Mouse (Mus musculus) kidney, postnatal 0 days (tissue): ENCODE data around the gene Syce2. TPM values are rescaled to one million over a fixed set of nuclear protein-coding genes. Genes with fewer than 3 reads are reported as not detected.

Experiments used
- ATAC-seq: fragments of 200-750 bp; cut with Nextera tagmentation; replicated peaks from 2 replicates; pipeline ENCODE4 v1.8.0; 2017; ENCODE audit warnings: low read depth, moderate number of reproducible peaks, moderate TSS enrichment, moderate library complexity; ENCODE audit not compliant: low FRiP score
- DNase-seq: peaks from one replicate; pipeline ENCODE4 v3.0.0-alpha.2; 2016; ENCODE audit warnings: low spot score
- H3K27ac ChIP-seq: fragments of 300-500 bp; sonication (generic); 2 replicates; pipeline ENCODE4 v1.5.1; 2014; ENCODE audit warnings: mild to moderate bottlenecking
- H3K27me3 ChIP-seq: fragments of 300-500 bp; sonication (generic); 2 replicates; pipeline ENCODE4 v1.6.1; 2014; ENCODE audit warnings: low read length, mixed read lengths; ENCODE audit not compliant: insufficient read depth
- H3K36me3 ChIP-seq: fragments of 300-500 bp; sonication (generic); 2 replicates; pipeline ENCODE4 v1.6.1; 2014; ENCODE audit warnings: low read length, mixed read lengths; ENCODE audit not compliant: insufficient read depth
- H3K4me1 ChIP-seq: fragments of 300-500 bp; sonication (generic); replicated peaks from 2 replicates; pipeline ENCODE4 v1.6.1; 2014; ENCODE audit warnings: antibody characterized with exemption, low read length, mixed read lengths; ENCODE audit not compliant: insufficient read depth
- H3K4me2 ChIP-seq: fragments of 300-500 bp; sonication (generic); 2 replicates; pipeline ENCODE4 v1.6.1; 2014; ENCODE audit warnings: mild to moderate bottlenecking, low read length, moderate library complexity, mixed read lengths
- H3K4me3 ChIP-seq: fragments of 300-500 bp; sonication (generic); replicated peaks from 2 replicates; pipeline ENCODE4 v1.5.1; 2014; ENCODE audit warnings: low read depth, low read length
- H3K9ac ChIP-seq: fragments of 300-500 bp; sonication (generic); 2 replicates; pipeline ENCODE4 v1.6.1; 2014; ENCODE audit warnings: low read depth, low read length
- H3K9me3 ChIP-seq: fragments of 300-500 bp; sonication (generic); replicated peaks from 2 replicates; pipeline ENCODE4 v1.6.1; 2016; ENCODE audit warnings: low read length, inconsistent platforms, mixed read lengths
- CTCF ChIP-seq: IDR thresholded peaks from 2 replicates; pipeline ENCODE4 v1.5.1; 2016; ENCODE audit warnings: antibody characterized with exemption, low read depth, mild to moderate bottlenecking, moderate library complexity
- WGBS: fragments of 180-500 bp; shearing (Covaris S2); extraction: QIAGEN DNeasy Blood & Tissue Kit; methylation state at CpG from one replicate; pipeline ENCODE4 v1.1.7; 2014; 5-methylcytosine and 5-hydroxymethylcytosine counted together
- polyA plus RNA-seq: library from polyadenylated mRNA; unstranded; fragments of >200 nt; fragmentation: Nextera tagmentation; extraction: Ambion mirVana; gene quantifications from 2 replicates; pipeline ENCODE4 v1.2.1, GENCODE M21; 2015

Gene Syce2
- polyA plus RNA-seq, 1 experiment from 2014 or later, result 43.0 TPM

DNA sequence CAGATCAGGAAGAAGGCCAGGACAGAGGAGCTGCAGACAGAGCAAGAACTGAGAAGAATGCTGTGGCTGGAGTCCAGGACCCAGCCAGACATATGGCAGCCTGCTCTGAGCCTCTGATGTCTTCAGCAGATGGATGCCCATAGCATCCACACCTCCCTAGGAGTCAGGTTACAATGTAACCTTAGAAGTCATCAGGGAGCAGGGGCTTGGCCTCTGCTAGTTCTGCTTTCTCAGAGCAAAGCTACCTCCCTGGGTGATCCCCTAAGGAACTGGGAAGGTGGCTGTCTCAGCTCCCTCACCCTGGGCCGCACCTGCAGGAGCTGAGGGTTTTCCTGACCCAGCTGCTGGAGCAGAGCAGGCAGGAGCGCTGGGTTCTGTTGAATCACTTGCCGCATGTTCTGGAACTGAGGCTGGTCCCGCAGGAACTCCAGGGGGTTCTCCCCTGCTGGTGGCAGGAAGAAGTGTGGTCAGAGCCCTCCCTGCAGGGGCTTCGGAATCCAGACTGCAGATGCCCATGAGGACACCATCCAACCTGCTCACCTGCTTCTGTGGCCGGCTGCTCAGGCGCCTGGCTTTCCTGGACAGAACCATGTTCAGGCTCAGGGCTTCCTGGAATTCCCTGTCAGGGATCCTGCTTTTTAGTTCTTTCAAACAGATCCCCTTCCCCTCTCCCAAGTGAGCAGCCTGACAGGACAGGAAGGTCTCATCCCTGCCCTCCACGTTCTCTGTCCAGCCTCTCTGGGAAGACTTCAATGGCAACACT lies 34.6 kb upstream of the Syce2 start:
- no peaks in the 10 kb centered on the region for H3K9me3 ChIP-seq
- WGBS, result 31% methylated on average over 8 of the region's 8 CpGs
- peak; percentile 73 for DNase-seq
- H3K9ac ChIP-seq, result no peak overlapping the region
- H3K27ac ChIP-seq, result no peak overlapping the region
- H3K4me2 ChIP-seq, result no peak overlapping the region
- no peaks in the 10 kb centered on the region; the same call in 1 of the 2 replicates for H3K4me1 ChIP-seq
- no peak overlapping the region for H3K4me3 ChIP-seq
- no peak for TF ChIP-seq CTCF
- peaks cover 52% of the 10 kb centered on the region for H3K36me3 ChIP-seq
- ATAC-seq, result no peak; the same call in 1 of the 2 replicates
- H3K27me3 ChIP-seq, result no peaks in the 10 kb centered on the region

DNA sequence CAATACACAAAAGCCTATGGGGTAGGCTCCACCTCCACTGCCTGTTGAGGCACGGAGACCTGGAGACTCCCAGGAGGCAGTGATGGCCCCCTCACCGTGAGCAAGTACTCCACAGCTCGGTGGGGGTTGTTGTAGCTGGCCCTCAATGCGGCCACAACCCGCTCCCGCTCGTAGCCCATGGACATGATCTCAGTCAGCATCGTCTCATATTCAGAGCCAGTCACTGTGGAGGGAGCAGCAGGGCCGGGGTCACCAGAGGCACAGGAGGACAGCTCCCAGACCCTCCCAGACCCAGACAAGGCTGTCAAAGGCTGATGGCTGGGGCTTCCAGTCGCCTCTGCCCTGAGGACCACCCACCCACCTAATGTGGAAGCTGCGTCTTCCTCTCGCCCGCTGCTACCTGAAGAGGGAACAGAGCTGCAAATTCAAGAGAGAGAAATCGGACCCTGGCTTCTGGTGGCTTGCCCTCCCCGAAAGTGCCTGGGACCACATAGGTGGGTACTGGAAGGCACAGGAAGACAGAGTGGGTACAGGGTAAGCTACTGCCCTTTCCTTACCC lies 33.9 kb upstream of the Syce2 start:
- Histone ChIP-seq H3K4me3 (no peak overlapping the region), H3K27me3 (no peaks in the 10 kb centered on the region), H3K9ac (no peak overlapping the region), H3K9me3 (no peaks in the 10 kb centered on the region), H3K4me2 (no peak overlapping the region), H3K4me1 (no peaks in the 10 kb centered on the region; the same call in 1 of the 2 replicates), H3K36me3 (peaks cover 59% of the 10 kb centered on the region), H3K27ac (no peak overlapping the region)
- no peak for DNase-seq
- no peak for TF ChIP-seq CTCF
- WGBS, result 64% methylated on average over 15 of the region's 15 CpGs
- no peak for ATAC-seq

DNA sequence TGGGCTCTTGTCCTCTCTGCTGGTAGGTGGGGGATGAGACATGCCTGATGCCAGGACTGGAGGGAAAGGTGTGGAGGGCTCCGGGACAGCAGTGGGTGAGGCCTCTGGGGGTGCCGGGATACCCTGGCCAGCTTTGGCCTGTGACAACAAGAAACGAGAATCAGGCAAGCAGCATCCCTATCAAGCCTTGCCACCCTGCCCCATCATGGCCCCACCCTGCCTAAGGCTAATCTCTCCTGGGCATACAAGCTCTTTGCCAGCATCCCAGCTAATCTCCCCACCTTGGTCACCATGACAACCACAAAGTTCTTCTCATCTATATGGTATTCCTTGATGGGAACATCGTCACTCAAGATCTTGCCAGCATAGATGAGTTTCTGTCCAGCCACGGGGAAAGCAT lies 33.4 kb upstream of the Syce2 start:
- DNase-seq (no peak), ATAC-seq (no peak)
- TF ChIP-seq CTCF, result no peak

DNA sequence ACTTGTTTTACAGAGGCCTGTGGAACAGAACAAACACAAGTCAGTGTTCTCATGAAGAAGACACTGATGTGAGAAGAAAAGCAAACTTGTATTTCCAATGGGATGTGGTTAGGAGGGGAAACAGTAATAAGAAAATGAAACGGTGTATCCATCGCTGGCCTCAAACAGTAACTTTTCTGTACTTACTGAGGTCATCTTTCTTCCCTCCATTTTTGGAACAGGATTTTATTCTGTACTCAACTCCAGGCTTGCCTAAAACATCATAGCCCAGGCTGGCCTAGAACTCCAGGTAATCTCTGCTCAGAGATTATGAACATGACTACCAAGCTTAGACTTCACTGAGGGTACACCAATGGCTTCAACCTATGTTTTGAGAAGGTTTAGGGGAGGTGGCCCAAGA lies 32.5 kb upstream of the Syce2 start:
- no peak overlapping the region for H3K27ac ChIP-seq
- no peak for TF ChIP-seq CTCF
- H3K4me3 ChIP-seq, result peak overlapping the region; percentile 88
- peak overlapping the region; percentile 87 for H3K4me2 ChIP-seq
- H3K27me3 ChIP-seq, result no peaks in the 10 kb centered on the region
- H3K36me3 ChIP-seq, result peaks cover 65% of the 10 kb centered on the region
- no peaks in the 10 kb centered on the region for H3K9me3 ChIP-seq
- 82% methylated on average over 2 of the region's 2 CpGs for WGBS
- DNase-seq (no peak), ATAC-seq (no peak)
- no peaks in the 10 kb centered on the region; the same call in 1 of the 2 replicates for H3K4me1 ChIP-seq
- peak overlapping the region; percentile 87; the same call in 1 of the 2 replicates for H3K9ac ChIP-seq

More for the DNA sequence above, 33.4 kb upstream of the Syce2 start:
- Histone ChIP-seq H3K27ac (no peak overlapping the region), H3K9me3 (no peaks in the 10 kb centered on the region), H3K9ac (no peak overlapping the region), H3K4me2 (no peak overlapping the region), H3K36me3 (peaks cover 64% of the 10 kb centered on the region), H3K4me3 (no peak overlapping the region), H3K4me1 (no peaks in the 10 kb centered on the region; the same call in 1 of the 2 replicates), H3K27me3 (no peaks in the 10 kb centered on the region)
- 82% methylated on average over 5 of the region's 5 CpGs for WGBS

DNA sequence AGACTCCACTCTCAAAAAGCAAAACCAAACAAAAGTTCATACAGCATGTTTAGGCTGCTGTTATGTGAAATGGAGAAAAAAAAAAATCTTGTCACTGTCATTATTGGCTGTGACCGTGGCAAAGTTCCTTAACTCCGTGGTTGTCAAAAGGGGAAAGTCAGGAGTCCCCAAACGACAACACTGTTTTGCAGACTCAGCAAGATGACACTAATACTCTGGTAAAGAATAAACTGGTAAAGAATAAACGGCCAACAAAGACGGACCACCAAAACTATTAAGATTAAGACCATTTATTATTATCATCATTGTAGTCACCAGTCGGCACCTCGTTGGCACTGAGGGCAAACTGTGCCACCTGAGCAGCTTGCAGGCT lies 32.0 kb upstream of the Syce2 start:
- Histone ChIP-seq H3K27me3 (no peaks in the 10 kb centered on the region), H3K36me3 (peaks cover 65% of the 10 kb centered on the region), H3K4me1 (no peaks in the 10 kb centered on the region; the same call in 1 of the 2 replicates), H3K9me3 (no peaks in the 10 kb centered on the region), H3K27ac (peak overlapping the region; percentile 92), H3K4me2 (peak overlapping the region; percentile 87), H3K9ac (peak overlapping the region; percentile 87), H3K4me3 (peak overlapping the region; percentile 88)
- no peak for TF ChIP-seq CTCF
- ATAC-seq, result no peak
- DNase-seq, result no peak
- WGBS, result under 1% methylated on average over 7 of the region's 7 CpGs

DNA sequence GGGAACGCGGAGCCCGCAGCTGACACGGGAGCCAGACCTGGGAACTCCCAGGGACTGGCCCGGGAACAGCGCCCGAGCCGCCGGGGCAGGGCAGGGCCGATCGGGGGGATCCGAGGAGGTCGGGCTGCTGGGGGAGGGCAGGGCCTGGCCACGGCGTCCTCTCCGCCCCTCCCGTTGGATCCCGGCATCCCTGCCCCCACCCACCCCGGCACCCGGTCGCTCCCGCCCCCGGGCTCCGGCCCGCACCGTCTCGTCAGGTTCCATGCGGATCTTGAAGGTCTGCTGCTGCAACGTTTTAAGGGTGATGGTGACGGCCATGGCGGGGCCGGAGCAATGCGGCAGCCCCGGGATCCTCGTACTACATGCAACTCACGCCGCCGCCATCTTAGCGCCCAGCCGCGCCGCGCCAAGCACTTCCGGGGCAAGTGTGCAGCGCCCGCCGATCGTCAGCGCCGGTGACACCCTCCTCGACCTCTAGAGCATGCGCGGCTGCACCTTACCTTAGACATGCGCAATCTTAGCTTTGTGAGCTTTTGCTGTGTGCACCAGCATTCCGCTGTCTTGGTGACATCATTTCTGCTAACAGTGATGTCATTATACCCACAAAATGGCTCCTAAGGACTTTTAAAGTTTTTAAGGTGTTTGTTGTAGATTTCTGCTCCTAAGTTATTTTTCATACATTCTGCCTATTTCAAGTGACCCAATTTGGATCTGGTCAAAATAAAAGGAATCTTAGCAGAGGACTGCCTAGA lies 31.5 kb upstream of the Syce2 start, which contains the start of gene Rad23a:
Gene Rad23a (minus strand): TSS at position 418 of the 752 bp plus-strand sequence.
- peak within 1 kb of the TSS; percentile 92 for H3K27ac ChIP-seq
- WGBS, result under 1% methylated on average over 53 of the region's 55 CpGs
- peak within 1 kb of the TSS; percentile 87 for H3K9ac ChIP-seq
- TF ChIP-seq CTCF, result no peak
- H3K4me3 ChIP-seq, result peak within 1 kb of the TSS; percentile 88
- H3K9me3 ChIP-seq, result no peaks in the 10 kb centered on the region
- H3K36me3 ChIP-seq, result peaks cover 63% of the 10 kb centered on the region
- peak; percentile 92 for ATAC-seq
- H3K27me3 ChIP-seq, result no peaks in the 10 kb centered on the region
- peak within 1 kb of the TSS; percentile 87 for H3K4me2 ChIP-seq
- peaks cover 5% of the 10 kb centered on the region for H3K4me1 ChIP-seq
- DNase-seq, result peak; percentile 98
